In genomic region chr16:38017958-38018376, GRCm38 (mm10) we compare ENCODE assay signal across 16 mouse cellular contexts.
DNase-seq lines count a peak whose midpoint lies in the region; ATAC-seq and TF ChIP-seq lines count a peak whose summit lies in the region.
"Had no signal": no experiment of that assay in that cellular context is flagged by ENCODE, and none has a peak within 500 bp of the region (broad histone marks: within the 10 kb centered on the region; RNA-seq: fewer than 3 reads in every experiment).

No protein-coding gene starts in this region.

- H3K36me3 ChIP-seq in hindbrain, embryonic 10.5 days, result no peaks in the 10 kb centered on the region
- no peaks in the 10 kb centered on the region for H3K36me3 ChIP-seq in hindbrain, postnatal 0 days (ENCODE audit: insufficient read depth, low read length)
- H3K36me3 ChIP-seq in embryonic facial prominence, embryonic 10.5 days (replicated peaks), result no peaks in the 10 kb centered on the region
- H3K36me3 ChIP-seq: embryonic facial prominence, embryonic 13.5 days; G1E; heart, embryonic 12.5 days; liver, embryonic 12.5 days; neural tube, embryonic 13.5 days had no signal

- H3K4me1 ChIP-seq in hindbrain, embryonic 10.5 days (replicated peaks), result peaks cover 12% of the 10 kb centered on the region
- no peaks in the 10 kb centered on the region for H3K4me1 ChIP-seq in hindbrain, postnatal 0 days (ENCODE audit: insufficient read depth, low read length)
- H3K4me1 ChIP-seq in embryonic facial prominence, embryonic 10.5 days, result peaks cover 10% of the 10 kb centered on the region
- H3K4me1 ChIP-seq: embryonic facial prominence, embryonic 13.5 days; heart, embryonic 12.5 days; liver, embryonic 12.5 days had no signal

- ATAC-seq in hindbrain, postnatal 0 days, result no peak
- ATAC-seq in CD4-positive, CD25-positive, alpha-beta regulatory T cell, adult 4 months, result no peak
- ATAC-seq: liver, embryonic 12.5 days had no signal

- H3K27me3 ChIP-seq in hindbrain, embryonic 10.5 days (ENCODE audit: insufficient read depth, poor library complexity, severe bottlenecking), result no peaks in the 10 kb centered on the region
- H3K27me3 ChIP-seq in hindbrain, postnatal 0 days (ENCODE audit: insufficient read depth, low read length), result no peaks in the 10 kb centered on the region
- H3K27me3 ChIP-seq in embryonic facial prominence, embryonic 10.5 days (replicated peaks; ENCODE audit: low read depth, poor library complexity, severe bottlenecking), result no peaks in the 10 kb centered on the region
- H3K27me3 ChIP-seq: embryonic facial prominence, embryonic 13.5 days; heart, embryonic 12.5 days; liver, embryonic 12.5 days; neural tube, embryonic 13.5 days had no signal

- WGBS in hindbrain, embryonic 10.5 days, result 21% methylated on average over 4 of the region's 4 CpGs
- WGBS in hindbrain, postnatal 0 days, result 27% methylated on average over 4 of the region's 4 CpGs
- 21% methylated on average over 4 of the region's 4 CpGs for WGBS in embryonic facial prominence, embryonic 10.5 days

- no peaks in the 10 kb centered on the region for H3K9me3 ChIP-seq in hindbrain, embryonic 10.5 days
- H3K9me3 ChIP-seq in hindbrain, postnatal 0 days (ENCODE audit: low read length), result no peaks in the 10 kb centered on the region
- no peaks in the 10 kb centered on the region for H3K9me3 ChIP-seq in embryonic facial prominence, embryonic 10.5 days
- H3K9me3 ChIP-seq: embryonic facial prominence, embryonic 13.5 days; G1E; heart, embryonic 12.5 days; liver, embryonic 12.5 days; neural tube, embryonic 13.5 days had no signal

- no peak for TF ChIP-seq CTCF in hindbrain, postnatal 0 days (IDR thresholded peaks at IDR 0.05; ENCODE audit: low read depth)

- no peak overlapping the region for H3K9ac ChIP-seq in hindbrain, postnatal 0 days (replicated peaks; ENCODE audit: low read length)
- H3K9ac ChIP-seq: embryonic facial prominence, embryonic 13.5 days; heart, embryonic 12.5 days; liver, embryonic 12.5 days; neural tube, embryonic 13.5 days had no signal

- no peak overlapping the region for H3K4me3 ChIP-seq in hindbrain, embryonic 10.5 days
- no peak overlapping the region for H3K4me3 ChIP-seq in hindbrain, postnatal 0 days (ENCODE audit: low read length)
- H3K4me3 ChIP-seq in embryonic facial prominence, embryonic 10.5 days, result no peak overlapping the region
- H3K4me3 ChIP-seq: embryonic facial prominence, embryonic 13.5 days; heart, embryonic 12.5 days; layer of hippocampus, adult 2 months; liver, embryonic 12.5 days; neural tube, embryonic 13.5 days had no signal

- no peak for DNase-seq in hindbrain, embryonic 10.5 days (ENCODE audit: low spot score)
- no peak for DNase-seq in hindbrain, postnatal 0 days (ENCODE audit: low spot score)
- DNase-seq in 3T3-L1 (ENCODE audit: low read depth, low spot score), result peak; percentile 48
- DNase-seq in embryonic facial prominence, embryonic 10.5 days (ENCODE audit: low spot score), result peak; percentile 24
- DNase-seq in retina, embryonic 14.5 days (ENCODE audit: low spot score), result peak; percentile 25
- DNase-seq in layer of hippocampus, postnatal 25 days (ENCODE audit: extremely low spot score in 1 of 2, low spot score in 1 of 2), result no peak
- DNase-seq: cerebellum, postnatal 25 days; kidney, adult 11 months; thymus, postnatal 25 days had no signal

- H3K27ac ChIP-seq in hindbrain, embryonic 10.5 days, result peak overlapping the region; percentile 45
- H3K27ac ChIP-seq in hindbrain, postnatal 0 days, result no peak overlapping the region
- peak overlapping the region; percentile 40; the same call in 1 of the 2 replicates for H3K27ac ChIP-seq in embryonic facial prominence, embryonic 10.5 days (replicated peaks)
- H3K27ac ChIP-seq: embryonic facial prominence, embryonic 13.5 days; layer of hippocampus, adult 2 months; liver, embryonic 12.5 days; neural tube, embryonic 13.5 days had no signal

- H3K4me2 ChIP-seq in hindbrain, postnatal 0 days (ENCODE audit: low read depth, low read length), result no peak overlapping the region
- H3K4me2 ChIP-seq: embryonic facial prominence, embryonic 13.5 days; heart, embryonic 12.5 days; liver, embryonic 12.5 days; neural tube, embryonic 13.5 days had no signal

Comparison
In these comparisons a context has a peak if more than half of its experiments do, and no peak if none do; other contexts are left out.
1. DNase-seq: peak in 3T3-L1 (single experiment), embryonic facial prominence, embryonic 10.5 days (single experiment) and retina, embryonic 14.5 days (single experiment); none in hindbrain, embryonic 10.5 days (single experiment), hindbrain, postnatal 0 days (single experiment) and layer of hippocampus, postnatal 25 days (0 of 2).